Mouse (Mus musculus) neural tube, embryonic 11.5 days (tissue): Measurements from ENCODE around the gene Ktn1. TPM values are rescaled to one million over a fixed set of nuclear protein-coding genes. Genes with fewer than 3 reads are reported as not detected.

Source experiments
- ATAC-seq: fragments of 200-750 bp; cut with Nextera tagmentation; 2 replicates; pipeline ENCODE4 v1.8.0; 2017; ENCODE audit warnings: moderate number of reproducible peaks, mild to moderate bottlenecking, moderate TSS enrichment, moderate library complexity; ENCODE audit not compliant: insufficient read depth, low FRiP score, low TSS enrichment
- DNase-seq: peaks from one replicate; pipeline ENCODE4 v3.0.0-alpha.2; 2015; ENCODE audit warnings: low spot score
- H3K27ac ChIP-seq: fragments of 300-500 bp; sonication (generic); 2 replicates; pipeline ENCODE4 v1.5.1; 2014; ENCODE audit warnings: low read depth, mild to moderate bottlenecking, low read length
- H3K27me3 ChIP-seq: fragments of 300-500 bp; sonication (generic); 2 replicates; pipeline ENCODE4 v1.6.1; 2014; ENCODE audit warnings: mild to moderate bottlenecking, low read length, mixed read lengths; ENCODE audit not compliant: control insufficient read depth, insufficient read depth
- H3K36me3 ChIP-seq: fragments of 300-500 bp; sonication (generic); 2 replicates; pipeline ENCODE4 v1.6.1; 2014; ENCODE audit warnings: mild to moderate bottlenecking, low read length, moderate library complexity, mixed read lengths; ENCODE audit not compliant: control insufficient read depth, insufficient read depth
- H3K4me1 ChIP-seq: fragments of 300-500 bp; sonication (generic); 2 replicates; pipeline ENCODE4 v1.6.1; 2014; ENCODE audit warnings: low read length, mixed read lengths; ENCODE audit not compliant: control insufficient read depth, insufficient read depth
- H3K4me2 ChIP-seq: fragments of 300-500 bp; sonication (generic); 2 replicates; pipeline ENCODE4 v1.6.1; 2014; ENCODE audit warnings: low read depth, mild to moderate bottlenecking, moderate library complexity
- H3K4me3 ChIP-seq: fragments of 300-500 bp; sonication (generic); 2 replicates; pipeline ENCODE4 v1.5.1; 2014; ENCODE audit warnings: low read depth, low read length
- H3K9ac ChIP-seq: fragments of 300-500 bp; sonication (generic); 2 replicates; pipeline ENCODE4 v1.6.1; 2014; ENCODE audit warnings: mild to moderate bottlenecking, low read length
- H3K9me3 ChIP-seq: fragments of 300-500 bp; sonication (generic); 2 replicates; pipeline ENCODE4 v1.6.1; 2016; ENCODE audit warnings: low read length; ENCODE audit not compliant: control insufficient read depth
- WGBS: fragments of 180-500 bp; shearing (Covaris S2); extraction: QIAGEN DNeasy Blood & Tissue Kit; methylation state at CpG from one replicate; pipeline ENCODE4 v1.1.7; 2014; 5-methylcytosine and 5-hydroxymethylcytosine counted together
- polyA plus RNA-seq: library from polyadenylated mRNA; unstranded; fragments of >200 nt; fragmentation: Nextera tagmentation; extraction: Ambion mirVana; gene quantifications from 2 replicates; pipeline ENCODE4 v1.2.1, GENCODE M21; 2014

Ktn1 gene
- polyA plus RNA-seq, 1 experiment from 2014 or later = 79.5 TPM

- no peaks in the 10 kb centered on the region for H3K27me3 ChIP-seq
- no peak overlapping the region for H3K4me3 ChIP-seq
- no peak overlapping the region for H3K9ac ChIP-seq
- no peaks in the 10 kb centered on the region for H3K9me3 ChIP-seq
- ATAC-seq (no peak), DNase-seq (no peak)
- no peak overlapping the region for H3K27ac ChIP-seq
- H3K4me1 ChIP-seq = no peaks in the 10 kb centered on the region
- WGBS = 56% methylated on average over 5 of the region's 5 CpGs
- H3K4me2 ChIP-seq = no peak overlapping the region
- H3K36me3 ChIP-seq = peaks cover 7% of the 10 kb centered on the region
Measured at GRCm38 (mm10) chr14:47699126-47699525, 50.9 kb downstream of the Ktn1 start.

GRCm38 (mm10) chr14:47709546-47709945 is 61.3 kb downstream of the Ktn1 start:
- Histone ChIP-seq H3K27ac (no peak overlapping the region), H3K36me3 (peaks cover 12% of the 10 kb centered on the region), H3K9ac (no peak overlapping the region), H3K9me3 (no peaks in the 10 kb centered on the region), H3K4me3 (no peak overlapping the region), H3K27me3 (no peaks in the 10 kb centered on the region), H3K4me1 (no peaks in the 10 kb centered on the region), H3K4me2 (no peak overlapping the region)
- WGBS = 84% methylated on average over 3 of the region's 3 CpGs
- no peak for ATAC-seq
- DNase-seq = no peak

GRCm38 (mm10) chr14:47715771-47716170 is 67.5 kb downstream of the Ktn1 start:
- no peaks in the 10 kb centered on the region for H3K27me3 ChIP-seq
- ATAC-seq (no peak), DNase-seq (no peak)
- peaks cover 5% of the 10 kb centered on the region for H3K36me3 ChIP-seq
- no peak overlapping the region for H3K4me3 ChIP-seq
- WGBS = 85% methylated on average over 3 of the region's 3 CpGs
- H3K27ac ChIP-seq = no peak overlapping the region
- no peak overlapping the region for H3K4me2 ChIP-seq
- no peak overlapping the region for H3K9ac ChIP-seq
- H3K4me1 ChIP-seq = no peaks in the 10 kb centered on the region
- H3K9me3 ChIP-seq = no peaks in the 10 kb centered on the region

- DNase-seq = no peak
- H3K27ac ChIP-seq = no peak overlapping the region
- no peak for ATAC-seq
- H3K27me3 ChIP-seq = no peaks in the 10 kb centered on the region
- 95% methylated on average over 14 of the region's 14 CpGs for WGBS
- no peak overlapping the region for H3K9ac ChIP-seq
- no peaks in the 10 kb centered on the region for H3K4me1 ChIP-seq
- no peaks in the 10 kb centered on the region; the same call in 1 of the 2 replicates for H3K36me3 ChIP-seq
- no peak overlapping the region for H3K4me3 ChIP-seq
- H3K4me2 ChIP-seq = no peak overlapping the region
- no peaks in the 10 kb centered on the region for H3K9me3 ChIP-seq
Measured at GRCm38 (mm10) chr14:47717916-47718606, 69.8 kb downstream of the Ktn1 start.

GRCm38 (mm10) chr14:47720023-47720422 is 71.8 kb downstream of the Ktn1 start:
- Histone ChIP-seq H3K9me3 (no peaks in the 10 kb centered on the region), H3K36me3 (peaks cover 3% of the 10 kb centered on the region), H3K4me1 (no peaks in the 10 kb centered on the region), H3K27ac (no peak overlapping the region), H3K4me2 (no peak overlapping the region), H3K27me3 (no peaks in the 10 kb centered on the region), H3K9ac (no peak overlapping the region), H3K4me3 (no peak overlapping the region)
- ATAC-seq = no peak
- no peak for DNase-seq
- WGBS = 89% methylated on average over 4 of the region's 4 CpGs

- H3K9me3 ChIP-seq = no peaks in the 10 kb centered on the region
- no peak overlapping the region for H3K9ac ChIP-seq
- no peaks in the 10 kb centered on the region for H3K27me3 ChIP-seq
- H3K4me3 ChIP-seq = no peak overlapping the region
- H3K36me3 ChIP-seq = peaks cover 7% of the 10 kb centered on the region
- H3K4me1 ChIP-seq = no peaks in the 10 kb centered on the region
- ATAC-seq (no peak), DNase-seq (no peak)
- H3K27ac ChIP-seq = no peak overlapping the region
- no peak overlapping the region for H3K4me2 ChIP-seq
Measured at GRCm38 (mm10) chr14:47723035-47723434, 74.8 kb downstream of the Ktn1 start.

- Histone ChIP-seq H3K4me3 (no peak overlapping the region), H3K27me3 (no peaks in the 10 kb centered on the region), H3K27ac (no peak overlapping the region), H3K9me3 (no peaks in the 10 kb centered on the region), H3K36me3 (peaks cover 12% of the 10 kb centered on the region), H3K4me2 (no peak overlapping the region), H3K4me1 (no peaks in the 10 kb centered on the region), H3K9ac (no peak overlapping the region)
- WGBS = 97% methylated on average over 1 of the region's 1 CpGs
- no peak for ATAC-seq
- no peak for DNase-seq
Measured at GRCm38 (mm10) chr14:47728594-47728993, 80.3 kb downstream of the Ktn1 start.

- H3K9me3 ChIP-seq = no peaks in the 10 kb centered on the region
- no peaks in the 10 kb centered on the region for H3K27me3 ChIP-seq
- no peak overlapping the region for H3K27ac ChIP-seq
- H3K4me3 ChIP-seq = no peak overlapping the region
- H3K9ac ChIP-seq = no peak overlapping the region
- ATAC-seq (no peak), DNase-seq (no peak)
- 93% methylated on average over 12 of the region's 12 CpGs for WGBS
- no peaks in the 10 kb centered on the region for H3K4me1 ChIP-seq
- H3K36me3 ChIP-seq = peaks cover 9% of the 10 kb centered on the region
- no peak overlapping the region for H3K4me2 ChIP-seq
Measured at GRCm38 (mm10) chr14:47735354-47735753, 87.1 kb downstream of the Ktn1 start.

GRCm38 (mm10) chr14:47736471-47736870 is 88.2 kb downstream of the Ktn1 start:
- H3K36me3 ChIP-seq = peaks cover 9% of the 10 kb centered on the region
- no peak overlapping the region for H3K4me2 ChIP-seq
- H3K27ac ChIP-seq = no peak overlapping the region
- no peak overlapping the region for H3K9ac ChIP-seq
- DNase-seq (no peak), ATAC-seq (no peak)
- no peaks in the 10 kb centered on the region for H3K27me3 ChIP-seq
- 94% methylated on average over 8 of the region's 8 CpGs for WGBS
- H3K4me3 ChIP-seq = no peak overlapping the region
- H3K9me3 ChIP-seq = no peaks in the 10 kb centered on the region
- no peaks in the 10 kb centered on the region for H3K4me1 ChIP-seq
